Mouse (Mus musculus): Measurements from ENCODE around the gene Arsb. TPM values are rescaled to one million over a fixed set of nuclear protein-coding genes. Genes with fewer than 3 reads are reported as not detected.
"Not testable (repeated sequence)": the region's sequence is repeated elsewhere in the genome, so short reads cannot be mapped to it uniquely, and the experiment has no call there.

The Arsb gene
- total RNA-seq, 2 experiments from 2014 or later, result 4.9 to 5.4 TPM

- intact Hi-C loops (cut with DNase I), result no loop called here
- no peak for DNase-seq (ENCODE audit: low spot score)
Observed at GRCm38 (mm10) chr13:93957907-93958306, 186.5 kb downstream of the Arsb start.

GRCm38 (mm10) chr13:93966271-93966670, 194.8 kb downstream of the Arsb start:
- DNase-seq (ENCODE audit: low spot score), result no peak

GRCm38 (mm10) chr13:93967138-93967537, 195.7 kb downstream of the Arsb start:
- intact Hi-C loops (cut with DNase I), result no loop called here

More at GRCm38 (mm10) chr13:93966271-93966670, 194.8 kb downstream of the Arsb start:
- intact Hi-C loops (cut with DNase I), result no loop called here

GRCm38 (mm10) chr13:93970115-93970514, 198.7 kb downstream of the Arsb start:
- no peak for DNase-seq (ENCODE audit: low spot score)
- intact Hi-C loops (cut with DNase I), result no loop called here

More at GRCm38 (mm10) chr13:93967138-93967537, 195.7 kb downstream of the Arsb start:
- DNase-seq (ENCODE audit: low spot score), result no peak

- intact Hi-C loops (cut with DNase I), result no loop called here
Observed at GRCm38 (mm10) chr13:93972423-93972822, 201.0 kb downstream of the Arsb start.

GRCm38 (mm10) chr13:93975668-93976067, 204.2 kb downstream of the Arsb start:
- intact Hi-C loops (cut with DNase I), result loop anchor here (5.0 kb wide), 1 partner anchor 53 kb away; no protein-coding TSS in a partner anchor
- DNase-seq (ENCODE audit: low spot score), result no peak

More at GRCm38 (mm10) chr13:93972423-93972822, 201.0 kb downstream of the Arsb start:
- DNase-seq (ENCODE audit: low spot score), result no peak

- no peak for DNase-seq (ENCODE audit: low spot score)
- intact Hi-C loops (cut with DNase I), result loop anchor here (5.0 kb wide), 1 partner anchor 55 kb away; no protein-coding TSS in a partner anchor
Observed at GRCm38 (mm10) chr13:93976897-93977530, 205.6 kb downstream of the Arsb start.

GRCm38 (mm10) chr13:93978703-93979495, 207.5 kb downstream of the Arsb start:
- DNase-seq (ENCODE audit: low spot score), result no peak
- intact Hi-C loops (cut with DNase I), result loop anchor here (5.0 kb wide), 1 partner anchor 57 kb away; no protein-coding TSS in a partner anchor

- DNase-seq (ENCODE audit: low spot score), result no peak
- intact Hi-C loops (cut with DNase I), result loop anchor here (5.0 kb wide), 1 partner anchor 57 kb away; no protein-coding TSS in a partner anchor
Observed at GRCm38 (mm10) chr13:93979754-93980153, 208.3 kb downstream of the Arsb start.

GRCm38 (mm10) chr13:93984521-93984920, 213.1 kb downstream of the Arsb start:
- intact Hi-C loops (cut with DNase I), result no loop called here
- no peak for DNase-seq (ENCODE audit: low spot score)

- intact Hi-C loops (cut with DNase I), result loop anchor here (5.0 kb wide), 2 partner anchors 128 to 683 kb away; no protein-coding TSS in a partner anchor
- DNase-seq (ENCODE audit: low spot score), result no peak
Observed at GRCm38 (mm10) chr13:93985181-93985580, 213.8 kb downstream of the Arsb start.

- DNase-seq (ENCODE audit: low spot score), result not testable (repeated sequence)
- intact Hi-C loops (cut with DNase I), result loop anchor here (5.0 kb wide), 2 partner anchors 128 to 683 kb away; no protein-coding TSS in a partner anchor
Observed at GRCm38 (mm10) chr13:93985750-93986149, 214.3 kb downstream of the Arsb start.

GRCm38 (mm10) chr13:93987611-93988010, 216.2 kb downstream of the Arsb start:
- DNase-seq (ENCODE audit: low spot score), result no peak
- intact Hi-C loops (cut with DNase I), result loop anchor here (5.0 kb wide), 2 partner anchors 130 to 685 kb away; no protein-coding TSS in a partner anchor

- DNase-seq (ENCODE audit: low spot score), result no peak
- intact Hi-C loops (cut with DNase I), result loop anchor here (5.0 kb wide), 2 partner anchors 132 to 687 kb away; no protein-coding TSS in a partner anchor
Observed at GRCm38 (mm10) chr13:93989208-93989607, 217.8 kb downstream of the Arsb start.

GRCm38 (mm10) chr13:93989736-93990611, 218.5 kb downstream of the Arsb start:
- DNase-seq (ENCODE audit: low spot score), result no peak
- intact Hi-C loops (cut with DNase I), result loop anchor here (5.0 kb wide), 2 partner anchors 133 to 688 kb away; no protein-coding TSS in a partner anchor

GRCm38 (mm10) chr13:93990841-93991240, 219.4 kb downstream of the Arsb start:
- intact Hi-C loops (cut with DNase I), result no loop called here
- no peak for DNase-seq (ENCODE audit: low spot score)

GRCm38 (mm10) chr13:93992342-93992882, 221.0 kb downstream of the Arsb start:
- no peak for DNase-seq (ENCODE audit: low spot score)
- intact Hi-C loops (cut with DNase I), result no loop called here

All from heart, postnatal 25 days (tissue).